Mouse (Mus musculus) olfactory bulb, adult 2 months (tissue): ENCODE data around the gene Rtkn.

Experiments used
- CTCF ChIP-seq: fragments of 200-500 bp; IDR thresholded peaks from 2 replicates; pipeline ENCODE4 v1.5.1; 2012; ENCODE audit warnings: low read depth, mild to moderate bottlenecking, low read length, moderate library complexity; ENCODE audit not compliant: insufficient read depth
- POLR2A ChIP-seq: fragments of 200-500 bp; IDR thresholded peaks from 2 replicates; pipeline ENCODE4 v1.6.1; 2012; ENCODE audit warnings: mild to moderate bottlenecking, low read depth, low read length, moderate library complexity; ENCODE audit not compliant: insufficient read depth

DNA sequence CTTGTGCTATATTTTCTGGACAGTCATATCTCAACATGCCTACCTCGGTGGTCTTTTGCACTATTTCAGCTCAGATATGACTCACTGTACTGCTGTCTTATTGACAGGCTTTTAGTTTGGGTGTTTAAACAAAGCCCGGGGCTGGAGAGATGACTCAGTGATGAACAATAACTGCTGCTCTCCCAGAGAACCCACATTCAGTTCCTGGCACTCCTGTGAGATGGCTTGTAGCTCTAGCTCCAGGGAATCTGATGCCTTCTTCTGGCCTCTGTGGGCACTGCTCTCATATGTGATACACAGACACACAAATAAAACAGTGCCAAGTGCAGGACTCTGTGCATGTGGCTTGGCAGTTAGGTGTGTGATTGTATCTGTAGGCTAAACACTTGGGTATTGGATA lies 9.9 kb downstream of the Rtkn start:
- TF ChIP-seq POLR2A (no peak), CTCF (no peak)
